Mouse (Mus musculus) megakaryocyte, embryonic 14.5 days (primary cell): Measurements from ENCODE around the gene Btbd3.

Experiments
- FLI1 ChIP-seq: IDR thresholded peaks from 2 replicates; pipeline ENCODE4 v1.6.1; 2012; ENCODE audit warnings: low read length, inconsistent platforms, mixed read lengths
- GATA1 ChIP-seq: IDR thresholded peaks from 3 replicates; pipeline ENCODE4 v1.6.1; 2012; ENCODE audit warnings: mixed read lengths, low read length, inconsistent platforms, borderline replicate concordance

- no peak for TF ChIP-seq GATA1
- TF ChIP-seq FLI1: no peak
These were observed 226.2 kb downstream of the Btbd3 start for GRCm38 (mm10) chr2:138482541-138482940.
